Mouse (Mus musculus) testis, adult 10 weeks (tissue): Measurements from ENCODE around the gene Utrn. TPM values are rescaled to one million over a fixed set of nuclear protein-coding genes. Genes with fewer than 3 reads are reported as not detected.

Experiments used
- polyA plus RNA-seq: library from polyadenylated mRNA; stranded (reverse); fragments of 350-450 nt; fragmentation: Illumina TruSeq; extraction: RNeasy Lipid Tissue Mini Kit (QIAGEN cat#74804); gene quantifications from one replicate; pipeline ENCODE4 v1.2.3, GENCODE M21; 2014; ENCODE audit warnings: low read depth, low replicate concordance

Utrn gene
- 10.9 TPM for polyA plus RNA-seq

GRCm38 (mm10) chr10:12869029-12869671 lies at the start of gene Utrn:
Utrn (minus strand) TSS chr10:12869365.

Other genes with a start within 250 kb of the Utrn start
- gene Stx11, start 94.9 kb upstream of the Utrn start, polyA plus RNA-seq, result 0.22 TPM
- gene Sf3b5, start 136.0 kb upstream of the Utrn start, polyA plus RNA-seq, result not detected
- 8.1 TPM for gene Plagl1, start 191.1 kb upstream of the Utrn start, polyA plus RNA-seq